Mouse (Mus musculus) stomach, postnatal 0 days (tissue): Measurements from ENCODE around the gene Cgas.
"Not testable (repeated sequence)": the region's sequence is repeated elsewhere in the genome, so short reads cannot be mapped to it uniquely, and the experiment has no call there.

Source experiments
- CTCF ChIP-seq: IDR thresholded peaks from 2 replicates; pipeline ENCODE4 v1.5.1; 2016; ENCODE audit warnings: antibody characterized with exemption, low read depth, mild to moderate bottlenecking, moderate library complexity
- EP300 ChIP-seq: optimal IDR thresholded peaks from 2 replicates; pipeline ENCODE3; 2016; ENCODE audit warnings: antibody characterized with exemption

DNA sequence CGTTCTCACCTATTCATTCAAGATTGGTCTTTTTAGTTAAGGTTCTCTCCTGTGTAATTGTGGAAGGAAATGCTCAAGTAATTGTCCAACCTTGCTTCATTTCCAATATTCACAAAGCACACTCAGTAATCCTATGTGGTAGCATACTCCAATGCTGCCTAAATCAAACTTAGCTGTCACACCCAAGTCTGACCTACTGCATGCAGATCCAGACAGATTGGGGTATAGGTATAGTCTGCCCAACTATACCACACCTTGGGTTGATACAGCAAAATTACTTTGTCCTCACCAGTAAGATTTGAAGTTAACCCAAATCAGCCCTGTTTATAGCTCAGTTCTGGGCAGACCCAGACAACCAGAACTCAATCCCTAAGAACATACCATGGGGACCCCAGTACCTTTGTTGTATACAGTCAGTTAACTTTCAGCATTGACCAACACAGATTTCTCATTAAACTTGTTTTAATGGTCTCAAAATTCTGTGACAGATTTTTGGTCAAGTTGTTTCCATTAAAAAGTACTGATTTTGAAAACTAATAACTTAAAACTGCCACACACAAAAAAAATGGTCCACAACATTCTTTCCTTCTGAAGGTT lies 35.1 kb upstream of the Cgas start:
- not testable (repeated sequence) for TF ChIP-seq CTCF, EP300
